Mouse (Mus musculus) lung, adult 2 months (tissue): ENCODE measurements around the gene Nlrp4c.

Experiments used
- CTCF ChIP-seq: fragments of 200-500 bp; IDR thresholded peaks from 2 replicates; pipeline ENCODE4 v1.5.1; 2011; ENCODE audit warnings: mild to moderate bottlenecking, low read length, control low read depth; ENCODE audit not compliant: insufficient read depth
- POLR2A ChIP-seq: fragments of 200-500 bp; IDR thresholded peaks from 2 replicates; pipeline ENCODE4 v1.6.1; 2011; ENCODE audit warnings: low read depth, mild to moderate bottlenecking, control low read depth, low read length, borderline replicate concordance; ENCODE audit errors: extremely low read depth

- TF ChIP-seq CTCF: no peak
- TF ChIP-seq POLR2A: no peak
These were observed 85.4 kb downstream of the Nlrp4c start for GRCm38 (mm10) chr7:6130346-6130745.
